Mouse (Mus musculus): ENCODE data around the gene Rnaseh1. TPM values are rescaled to one million over a fixed set of nuclear protein-coding genes. Genes with fewer than 3 reads are reported as not detected.

The Rnaseh1 gene
- total RNA-seq, 2 experiments from 2014 or later = 7.5 to 8.7 TPM

DNA sequence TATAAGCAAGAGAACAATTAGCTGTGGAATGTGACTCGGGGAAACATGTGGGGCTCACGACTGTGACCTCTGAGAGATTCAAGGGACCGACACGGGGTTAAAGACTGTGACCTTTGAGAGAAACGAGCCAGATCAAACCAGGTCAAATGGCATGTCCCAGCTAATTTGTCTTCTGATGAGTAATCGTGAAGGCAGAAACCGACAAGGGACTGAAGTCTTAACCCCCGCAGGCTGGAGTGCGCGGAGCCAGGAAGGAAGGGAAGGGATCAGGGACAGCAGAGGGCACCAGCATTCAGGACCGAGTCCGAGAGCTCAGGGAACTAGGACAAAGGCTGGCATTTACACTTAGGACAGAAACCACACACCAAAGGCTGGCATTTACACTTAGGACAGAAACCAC lies 55.0 kb downstream of the Rnaseh1 start:
- peak in 1 of 2 experiments; percentile 17 for DNase-seq
- intact Hi-C loops (cut with DNase I) = loop anchor here (5.0 to 10.0 kb wide), 3 partner anchors 78 to 920 kb away; no protein-coding TSS in a partner anchor

DNA sequence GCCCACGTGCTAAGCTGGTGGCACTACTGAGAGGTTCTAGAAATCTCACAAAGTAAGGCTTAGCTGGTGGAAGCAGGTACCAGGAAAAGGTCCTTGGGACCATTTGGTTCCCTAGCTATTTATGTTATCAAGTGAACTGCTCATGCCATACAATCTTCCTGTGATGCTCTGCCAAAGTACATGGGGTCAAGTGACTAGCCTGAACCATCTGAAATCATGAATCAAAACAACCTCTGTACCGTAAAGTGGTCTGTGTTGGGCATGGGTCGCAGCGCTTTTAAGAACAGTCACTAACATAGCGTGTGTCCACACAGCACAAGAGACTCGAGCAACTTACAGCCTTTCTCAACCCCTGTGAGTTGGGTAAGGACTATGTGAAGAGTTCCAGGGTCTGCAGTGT lies 55.8 kb downstream of the Rnaseh1 start:
- intact Hi-C loops (cut with DNase I) = loop anchor here (10.0 kb wide), 1 partner anchor 920 kb away; no protein-coding TSS in a partner anchor
- DNase-seq = no peak

DNA sequence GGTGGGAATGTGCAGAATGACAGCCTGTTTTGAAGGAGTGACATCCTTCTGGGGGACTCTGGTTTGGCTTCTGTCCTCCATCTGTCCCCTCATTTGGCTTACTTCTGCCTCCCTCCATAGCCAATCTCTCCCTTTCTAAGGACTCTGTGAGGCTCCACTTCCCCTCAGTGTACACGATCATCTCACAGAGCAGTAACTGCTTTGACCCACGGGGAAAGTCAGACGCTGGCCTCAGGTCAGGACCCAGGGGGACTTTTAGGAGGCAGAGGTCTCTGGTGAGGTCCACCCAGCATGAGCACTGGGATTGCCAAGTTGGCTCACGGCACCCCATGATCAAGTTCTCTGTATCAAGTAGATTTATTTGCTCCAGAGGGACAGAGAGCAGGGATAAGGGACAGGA lies 58.8 kb downstream of the Rnaseh1 start:
- DNase-seq = no peak
- intact Hi-C loops (cut with DNase I) = loop anchor here (10.0 kb wide), 1 partner anchor 917 kb away; no protein-coding TSS in a partner anchor

Small RNAs within 50 kb of the gene (microRNA-seq; reads per million reads assigned to microRNA genes)
- 0 to 0.35 reads per million in 2 experiments for gene Mir6937

Other genes starting within 250 kb of the Rnaseh1 start
- gene Dcdc2c, start 97.2 kb upstream of the Rnaseh1 start, total RNA-seq (2021) = under 1 TPM; 0.29 to 0.30 TPM
- not detected for gene Allc, start 67.1 kb upstream of the Rnaseh1 start, total RNA-seq (2021)
- 10 to 100 TPM; 27.3 to 31.6 TPM for gene Colec11, start 26.2 kb upstream of the Rnaseh1 start, total RNA-seq (2021)
- 100 to 1,000 TPM; 378 to 389 TPM for gene Rps7, start 13.6 kb upstream of the Rnaseh1 start, total RNA-seq (2021)
- 10 to 100 TPM; 34.7 to 38.3 TPM for gene Adi1, start 25.6 kb downstream of the Rnaseh1 start, total RNA-seq (2021)
- 10 to 100 TPM; 27.1 to 31.4 TPM for gene Trappc12, start 100.9 kb downstream of the Rnaseh1 start, total RNA-seq (2021)
- 10 to 100 TPM in 1 of 2 experiments, 1 to 10 TPM in 1; 9.8 to 11.2 TPM for gene Eipr1, start 102.2 kb downstream of the Rnaseh1 start, total RNA-seq (2021)